Comparison of ENCODE assay signal across 8 mouse cellular contexts in the genomic region with DNA sequence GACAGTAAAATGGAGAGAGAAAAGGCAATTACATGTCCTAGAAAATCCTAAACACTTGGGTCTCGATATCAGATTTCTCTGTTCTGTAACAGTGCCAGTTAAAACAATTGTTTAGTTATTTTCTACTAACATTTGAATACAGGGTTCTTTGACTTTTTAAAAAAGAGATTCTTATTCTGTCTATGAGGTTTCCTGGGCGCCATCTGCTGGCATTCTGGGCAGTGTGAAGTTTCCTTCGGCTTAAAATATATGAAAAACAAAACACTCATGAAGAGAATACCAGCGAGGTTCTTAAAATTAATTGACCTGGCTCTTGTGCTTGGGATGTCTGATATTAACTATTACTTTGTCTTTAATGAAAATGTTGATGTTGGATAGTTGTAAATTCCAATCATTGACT. TPM values are rescaled to one million over a fixed set of nuclear protein-coding genes. Genes with fewer than 3 reads are reported as not detected.
DNase-seq lines count a peak whose midpoint lies in the region; ATAC-seq and TF ChIP-seq lines count a peak whose summit lies in the region.

No protein-coding gene starts in this region.

- TF ChIP-seq CTCF in thymus, adult 2 months (IDR thresholded peaks at IDR 0.05; ENCODE audit: borderline replicate concordance, control insufficient read depth, extremely low read depth, insufficient read depth, low read length, poor library complexity), result no peak

- H3K9me3 ChIP-seq in hindbrain, embryonic 11.5 days (ENCODE audit: control insufficient read depth, low read length), result no peaks in the 10 kb centered on the region
- H3K9me3 ChIP-seq in hindbrain, embryonic 10.5 days, result no peaks in the 10 kb centered on the region

- DNase-seq in CD4-positive, CD25-positive, alpha-beta regulatory T cell, adult 2 months (ENCODE audit: low read depth, low spot score), result peak; percentile 35
- peak; percentile 28 for DNase-seq in hindbrain, embryonic 11.5 days (ENCODE audit: low spot score)
- no peak for DNase-seq in hindbrain, embryonic 10.5 days (ENCODE audit: low spot score)
- DNase-seq in thymus, adult 2 months, result peak; percentile 18
- no peak for DNase-seq in thymus, postnatal 10 days (ENCODE audit: low spot score in 2 of 2)
- DNase-seq in right cerebral cortex, postnatal 36 days (ENCODE audit: low spot score in 2 of 2), result peak; percentile 28 to 30

- H3K36me3 ChIP-seq in hindbrain, embryonic 11.5 days (ENCODE audit: control insufficient read depth, insufficient read depth, low read length), result no peaks in the 10 kb centered on the region
- H3K36me3 ChIP-seq in hindbrain, embryonic 10.5 days, result peaks cover 35% of the 10 kb centered on the region
- H3K36me3 ChIP-seq in thymus, adult 2 months (ENCODE audit: control insufficient read depth, insufficient read depth, low read length), result peaks cover 18% of the 10 kb centered on the region

- no peak overlapping the region for H3K9ac ChIP-seq in hindbrain, embryonic 11.5 days (ENCODE audit: low read depth, low read length)

- H3K4me1 ChIP-seq in hindbrain, embryonic 11.5 days (replicated peaks; ENCODE audit: control insufficient read depth, insufficient read depth, low read length), result no peaks in the 10 kb centered on the region
- 0 out of 2 replicates have a peak, but pooled peaks cover 6% of the 10 kb centered on the region for H3K4me1 ChIP-seq in hindbrain, embryonic 10.5 days (replicated peaks)
- H3K4me1 ChIP-seq in thymus, adult 2 months (replicated peaks; ENCODE audit: control insufficient read depth, insufficient read depth, low read length), result no peaks in the 10 kb centered on the region

- TF ChIP-seq POLR2A in thymus, adult 2 months (IDR thresholded peaks at IDR 0.05; ENCODE audit: control insufficient read depth, extremely low read depth, insufficient read depth, low read length, poor library complexity), result no peak

- H3K4me2 ChIP-seq in hindbrain, embryonic 11.5 days (replicated peaks; ENCODE audit: low read depth, low read length), result no peak overlapping the region

- H3K27ac ChIP-seq in hindbrain, embryonic 11.5 days (ENCODE audit: low read depth, low read length), result no peak overlapping the region
- no peak overlapping the region for H3K27ac ChIP-seq in hindbrain, embryonic 10.5 days
- H3K27ac ChIP-seq in thymus, adult 2 months (ENCODE audit: control insufficient read depth, insufficient read depth, low read length), result no peak overlapping the region

- ATAC-seq in CD4-positive, CD25-positive, alpha-beta regulatory T cell, adult 4 months, result no peak
- ATAC-seq in hindbrain, embryonic 11.5 days (ENCODE audit: low FRiP score), result no peak
- no peak for ATAC-seq in inflammation-experienced regulatory T-cells, adult 6 months

- WGBS in hindbrain, embryonic 11.5 days, result 74% methylated on average over 4 of the region's 4 CpGs
- WGBS in hindbrain, embryonic 10.5 days, result 79% methylated on average over 4 of the region's 4 CpGs
- WGBS in thymus, adult 2 months, result 73% methylated on average over 4 of the region's 4 CpGs

- H3K4me3 ChIP-seq in hindbrain, embryonic 11.5 days (ENCODE audit: low read depth, low read length), result no peak overlapping the region
- H3K4me3 ChIP-seq in hindbrain, embryonic 10.5 days, result no peak overlapping the region
- H3K4me3 ChIP-seq in thymus, adult 2 months (ENCODE audit: control insufficient read depth, insufficient read depth, low read length), result no peak overlapping the region

- H3K27me3 ChIP-seq in hindbrain, embryonic 11.5 days (ENCODE audit: control insufficient read depth, insufficient read depth, low read length), result no peaks in the 10 kb centered on the region
- H3K27me3 ChIP-seq in hindbrain, embryonic 10.5 days (ENCODE audit: insufficient read depth, poor library complexity, severe bottlenecking), result no peaks in the 10 kb centered on the region
- no peaks in the 10 kb centered on the region for H3K27me3 ChIP-seq in thymus, adult 2 months (ENCODE audit: control insufficient read depth, insufficient read depth, low read length)

RNA-seq across cellular contexts. Expression of a gene that starts 1.4 kb away (rescaled TPM):
- polyA plus RNA-seq in CD4-positive, CD25-positive, alpha-beta regulatory T cell, adult 4 months (2017; shearing (Covaris generic)), result 10 to 100 TPM in 1 of 2 experiments, not detected in 1; 12.9 TPM
- polyA plus RNA-seq in hindbrain, embryonic 11.5 days (2014; fragmentation: Nextera tagmentation; extraction: Ambion mirVana), result 25.8 and 27.1 TPM in 2 replicates
- 33.0 and 45.8 TPM in 2 replicates for polyA plus RNA-seq in hindbrain, embryonic 10.5 days (2016; fragmentation: Nextera tagmentation; extraction: Ambion mirVana)
- not detected in 2 replicates for polyA plus RNA-seq in thymus, adult 2 months (2012; rRNA removed)
- polyA plus RNA-seq in inflammation-experienced regulatory T-cells, adult 6 months (2017; shearing (Covaris generic)), result 10 to 100 TPM in 2 of 3 experiments, not detected in 1; 13.1 to 24.4 TPM

RNA-seq across cellular contexts. Expression of a gene that starts 4.2 kb away (rescaled TPM):
- polyA plus RNA-seq in CD4-positive, CD25-positive, alpha-beta regulatory T cell, adult 4 months (2017; shearing (Covaris generic)), result 1 to 10 TPM; 5.4 to 6.2 TPM
- polyA plus RNA-seq in hindbrain, embryonic 11.5 days (2014; fragmentation: Nextera tagmentation; extraction: Ambion mirVana), result 8.8 and 11.9 TPM in 2 replicates
- 9.2 and 9.9 TPM in 2 replicates for polyA plus RNA-seq in hindbrain, embryonic 10.5 days (2016; fragmentation: Nextera tagmentation; extraction: Ambion mirVana)
- polyA plus RNA-seq in thymus, adult 2 months (2012; rRNA removed), result 1.0 and 1.4 TPM in 2 replicates
- 1 to 10 TPM; 4.8 to 6.7 (median 6.1) TPM for polyA plus RNA-seq in inflammation-experienced regulatory T-cells, adult 6 months (2017; shearing (Covaris generic))

RNA-seq across cellular contexts. Expression of a gene that starts 4.3 kb away (rescaled TPM):
- polyA plus RNA-seq in CD4-positive, CD25-positive, alpha-beta regulatory T cell, adult 4 months (2017; shearing (Covaris generic)), result 10 to 100 TPM in 1 of 2 experiments, 1 to 10 TPM in 1; 4.0 to 21.0 TPM
- polyA plus RNA-seq in hindbrain, embryonic 11.5 days (2014; fragmentation: Nextera tagmentation; extraction: Ambion mirVana), result 25.4 and 28.8 TPM in 2 replicates
- 23.1 and 25.7 TPM in 2 replicates for polyA plus RNA-seq in hindbrain, embryonic 10.5 days (2016; fragmentation: Nextera tagmentation; extraction: Ambion mirVana)
- polyA plus RNA-seq in thymus, adult 2 months (2012; rRNA removed), result 7.5 and 8.0 TPM in 2 replicates
- 10 to 100 TPM; 14.1 to 26.3 (median 18.6) TPM for polyA plus RNA-seq in inflammation-experienced regulatory T-cells, adult 6 months (2017; shearing (Covaris generic))

RNA-seq across cellular contexts. Expression of a gene that starts 4.3 kb away (rescaled TPM):
- 10 to 100 TPM; 12.2 to 23.3 TPM for polyA plus RNA-seq in CD4-positive, CD25-positive, alpha-beta regulatory T cell, adult 4 months (2017; shearing (Covaris generic))
- 18.3 and 18.8 TPM in 2 replicates for polyA plus RNA-seq in hindbrain, embryonic 11.5 days (2014; fragmentation: Nextera tagmentation; extraction: Ambion mirVana)
- 13.2 and 16.7 TPM in 2 replicates for polyA plus RNA-seq in hindbrain, embryonic 10.5 days (2016; fragmentation: Nextera tagmentation; extraction: Ambion mirVana)
- polyA plus RNA-seq in thymus, adult 2 months (2012; rRNA removed), result 3.8 and 4.6 TPM in 2 replicates
- polyA plus RNA-seq in inflammation-experienced regulatory T-cells, adult 6 months (2017; shearing (Covaris generic)), result 10 to 100 TPM; 11.4 to 13.7 (median 11.5) TPM

Comparison
In these comparisons a context has a peak if more than half of its experiments do, and no peak if none do; other contexts are left out.
1. DNase-seq: peak in CD4-positive, CD25-positive, alpha-beta regulatory T cell, adult 2 months (single experiment), hindbrain, embryonic 11.5 days (single experiment), thymus, adult 2 months (single experiment) and right cerebral cortex, postnatal 36 days (2 of 2); none in hindbrain, embryonic 10.5 days (single experiment) and thymus, postnatal 10 days (0 of 2).